ENCODE assay signal across 8 mouse cellular contexts in genomic region chr7:80857181-80857580, GRCm38 (mm10). TPM values are rescaled to one million over a fixed set of nuclear protein-coding genes. Genes with fewer than 3 reads are reported as not detected.
DNase-seq lines count a peak whose midpoint lies in the region; ATAC-seq and TF ChIP-seq lines count a peak whose summit lies in the region.
"Had no signal": no experiment of that assay in that cellular context is flagged by ENCODE, and none has a peak within 500 bp of the region (broad histone marks: within the 10 kb centered on the region; RNA-seq: fewer than 3 reads in every experiment).

No protein-coding gene starts in this region.

- 20% methylated on average over 6 of the region's 6 CpGs for WGBS in lung, embryonic 14.5 days

- peak; percentile 72 to 86 for DNase-seq in CD8-positive naive resting alpha-beta T cell, adult 2 months (ENCODE audit: low read depth in 2 of 2, low spot score in 2 of 2)
- DNase-seq in Muller cell, postnatal 12 days (ENCODE audit: inconsistent ontology term): peak; percentile 42
- DNase-seq in cerebellum, adult 9-10 months: peak; percentile 87
- DNase-seq in gastrocnemius, postnatal 10 days: peak; percentile 80
- peak; percentile 89 to 90 for DNase-seq in kidney, postnatal 4 days
- DNase-seq in lung, embryonic 14.5 days: peak; percentile 90
- DNase-seq in right cerebral cortex, postnatal 4 days: peak; percentile 63

- H3K27me3 ChIP-seq in lung, embryonic 14.5 days (ENCODE audit: insufficient read depth, low read length): no peaks in the 10 kb centered on the region
- H3K27me3 ChIP-seq: lung, embryonic 15.5 days had no signal

- H3K4me1 ChIP-seq in lung, embryonic 14.5 days (ENCODE audit: insufficient read depth): peaks cover 5% of the 10 kb centered on the region; the same call in 1 of the 2 replicates

- H3K9ac ChIP-seq in lung, embryonic 14.5 days: no peak overlapping the region
- H3K9ac ChIP-seq: lung, embryonic 15.5 days had no signal

- H3K4me2 ChIP-seq in lung, embryonic 14.5 days: no peak overlapping the region
- H3K4me2 ChIP-seq: lung, embryonic 15.5 days had no signal

- peak; percentile 88 for TF ChIP-seq CTCF in lung, embryonic 14.5 days (IDR thresholded peaks at IDR 0.05; ENCODE audit: low read depth)

- H3K27ac ChIP-seq in lung, embryonic 14.5 days (ENCODE audit: low read depth): no peak overlapping the region
- H3K27ac ChIP-seq: lung, embryonic 15.5 days had no signal

- ATAC-seq in lung, embryonic 14.5 days (ENCODE audit: insufficient read depth): no peak

- H3K9me3 ChIP-seq in lung, embryonic 14.5 days (ENCODE audit: low read depth, low read length): no peaks in the 10 kb centered on the region
- H3K9me3 ChIP-seq: lung, embryonic 15.5 days had no signal

- no peak overlapping the region for H3K4me3 ChIP-seq in lung, embryonic 14.5 days (ENCODE audit: low read depth, low read length)
- H3K4me3 ChIP-seq: lung, embryonic 15.5 days had no signal

- H3K36me3 ChIP-seq in lung, embryonic 14.5 days (ENCODE audit: insufficient read depth): no peaks in the 10 kb centered on the region
- H3K36me3 ChIP-seq: lung, embryonic 15.5 days had no signal

RNA-seq across cellular contexts. Expression of gene Zscan2, which starts 3.5 kb away (rescaled TPM):
- total RNA-seq in gastrocnemius, postnatal 10 days (2021): 1 to 10 TPM; 2.3 to 2.5 TPM
- polyA plus RNA-seq in lung, embryonic 14.5 days (2014; fragmentation: Nextera tagmentation; extraction: Ambion mirVana): 2.2 and 3.2 TPM in 2 replicates

RNA-seq across cellular contexts. Expression of gene Iqgap1, which starts 31.4 kb away (rescaled TPM):
- 10 to 100 TPM; 38.7 to 60.1 TPM for total RNA-seq in gastrocnemius, postnatal 10 days (2021)
- polyA plus RNA-seq in lung, embryonic 14.5 days (2014; fragmentation: Nextera tagmentation; extraction: Ambion mirVana): 92.3 and 95.2 TPM in 2 replicates

RNA-seq across cellular contexts. Expression of gene Wdr73, which starts 43.9 kb away (rescaled TPM):
- total RNA-seq in gastrocnemius, postnatal 10 days (2021): 1 to 10 TPM; 5.4 to 6.8 TPM
- polyA plus RNA-seq in lung, embryonic 14.5 days (2014; fragmentation: Nextera tagmentation; extraction: Ambion mirVana): 29.0 and 30.9 TPM in 2 replicates

RNA-seq across cellular contexts. Expression of gene Nmb, which starts 47.7 kb away (rescaled TPM):
- total RNA-seq in gastrocnemius, postnatal 10 days (2021): 1 to 10 TPM; 2.1 to 2.4 TPM
- polyA plus RNA-seq in lung, embryonic 14.5 days (2014; fragmentation: Nextera tagmentation; extraction: Ambion mirVana): 9.5 and 10.3 TPM in 2 replicates
